Mouse (Mus musculus) brain, adult 2 months (tissue): ENCODE measurements around the gene Fbxo2.
"Not testable (repeated sequence)": the region's sequence is repeated elsewhere in the genome, so short reads cannot be mapped to it uniquely, and the experiment has no call there.

Experiments used
- DNase-seq: peaks from one replicate; pipeline ENCODE4 v3.0.0; 2011; ENCODE audit warnings: low read depth, low spot score

Gene Fbxo2

DNA sequence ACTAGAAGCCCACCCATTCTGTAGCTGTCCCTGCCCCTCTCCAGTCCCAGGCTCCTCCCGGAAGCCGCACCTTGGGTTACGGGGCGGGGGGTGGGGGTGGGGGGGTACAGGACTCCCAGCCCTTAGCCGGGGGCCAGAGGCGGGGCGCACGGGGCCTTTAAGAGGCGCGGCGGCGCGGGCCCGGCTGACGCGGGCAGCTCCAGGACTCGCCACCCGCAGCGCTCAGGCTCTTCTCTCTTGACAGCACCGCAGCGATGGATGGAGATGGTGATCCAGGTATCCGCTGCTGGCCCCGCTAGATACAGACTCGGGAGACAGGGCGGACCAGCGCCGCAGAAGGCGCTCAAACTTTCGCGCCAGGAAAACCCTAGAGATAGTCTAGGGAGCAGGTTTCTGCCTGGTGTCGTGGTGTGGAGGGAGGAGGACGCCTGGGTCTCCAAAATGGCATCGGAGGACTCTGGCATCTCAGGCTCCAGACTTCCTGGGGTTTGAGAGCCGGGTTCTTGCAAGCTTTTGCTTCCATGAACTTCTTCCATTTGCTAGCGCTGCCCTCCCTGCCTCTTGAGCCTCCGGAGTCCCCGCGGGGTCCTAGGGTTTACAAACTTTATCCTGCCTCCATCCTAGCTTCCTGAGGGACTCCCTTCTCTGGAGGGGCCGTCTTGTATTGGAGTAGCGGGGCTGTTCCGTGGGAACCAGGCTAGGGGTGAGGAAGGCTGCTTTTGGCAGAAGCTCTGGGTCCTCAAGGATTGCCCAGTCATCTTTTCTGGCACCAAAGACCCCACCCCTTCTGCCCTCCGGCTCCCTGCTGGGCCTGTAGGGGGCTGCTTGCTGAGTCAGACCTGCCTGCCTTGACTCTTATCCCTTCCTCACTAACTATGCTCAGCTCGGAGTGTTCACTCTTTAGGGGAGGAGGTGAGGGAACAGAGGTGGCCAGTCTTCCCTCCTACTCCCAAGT lies at the start of gene Fbxo2, which contains the start of gene Fbxo44:
Gene Fbxo2, plus strand, starts transcription at position 186 of the 955 bp plus-strand sequence.
Gene Fbxo44, minus strand, starts transcription at position 47 of the 955 bp plus-strand sequence.
- DNase-seq: peak; percentile 73

DNA sequence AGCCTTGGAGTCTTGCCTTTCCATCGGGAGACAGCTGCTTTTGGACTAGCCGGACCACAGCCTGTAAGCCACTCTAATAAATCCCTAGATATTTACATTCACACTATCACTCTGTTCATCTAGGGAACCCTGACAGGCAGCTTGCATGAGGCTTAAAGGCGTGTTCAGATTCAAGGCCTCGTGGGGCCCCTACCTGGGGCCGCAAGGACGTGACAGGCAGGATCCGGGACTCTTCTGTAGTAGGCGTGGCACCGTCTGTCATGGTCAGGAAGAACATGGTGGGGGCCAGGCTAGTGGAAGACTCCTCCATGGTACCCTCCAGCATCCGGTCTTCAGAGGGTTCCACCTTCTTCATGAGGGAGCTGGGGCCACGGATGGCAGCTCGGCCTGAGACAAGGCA lies 47.9 kb upstream of the Fbxo2 start:
- DNase-seq: no peak

DNA sequence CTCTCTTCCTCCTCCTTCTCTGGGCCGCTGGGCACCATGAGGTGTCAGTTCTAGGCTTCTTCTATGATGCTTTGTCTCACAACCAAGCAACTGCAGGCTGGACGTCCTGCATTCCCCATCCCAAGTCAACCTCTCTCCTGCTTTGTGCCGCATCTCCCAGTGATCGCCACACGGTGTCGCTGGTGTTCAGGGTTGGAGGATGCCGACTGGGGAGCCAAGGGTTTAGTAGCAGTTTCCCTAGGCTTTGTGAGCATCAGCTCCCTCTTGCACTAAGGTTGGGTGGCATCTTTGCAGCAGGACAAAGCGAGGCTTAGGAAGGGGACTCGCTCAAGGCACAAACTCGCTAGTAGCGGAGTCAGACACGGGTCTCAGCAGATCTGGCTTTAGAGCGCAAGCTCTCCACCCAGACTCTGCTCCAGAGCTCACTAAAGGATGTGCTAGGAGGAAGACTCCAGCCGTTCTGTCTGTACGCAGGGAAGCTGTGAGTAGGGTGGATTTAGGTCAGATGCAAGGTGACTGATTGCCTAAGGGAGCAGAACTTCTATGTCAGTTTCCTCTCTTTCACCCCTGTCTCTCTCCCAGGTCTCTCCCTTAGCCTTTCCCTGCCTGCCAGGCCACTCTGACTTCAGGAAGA lies 45.5 kb upstream of the Fbxo2 start:
- DNase-seq: peak; percentile 93

DNA sequence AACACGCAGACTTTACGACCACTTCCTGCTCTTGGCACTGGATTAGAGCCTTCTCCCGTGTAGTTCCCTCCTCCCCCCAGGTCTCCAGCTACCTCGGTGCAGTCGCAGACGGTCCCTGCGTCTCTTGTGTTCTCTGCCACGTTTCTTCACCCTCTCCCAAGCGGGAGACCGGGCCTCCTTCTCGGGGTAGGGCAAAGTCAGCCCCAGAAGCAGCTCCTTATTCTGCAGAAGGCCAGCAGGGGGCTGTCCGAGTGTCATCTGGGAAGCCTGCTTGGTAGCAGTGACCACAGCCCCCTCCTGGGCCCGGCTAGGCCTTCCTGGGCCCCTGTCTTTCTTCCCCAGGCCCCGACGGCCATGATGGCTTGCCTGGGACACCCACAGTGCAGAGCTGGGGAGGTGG lies 45.0 kb upstream of the Fbxo2 start:
- DNase-seq: no peak

DNA sequence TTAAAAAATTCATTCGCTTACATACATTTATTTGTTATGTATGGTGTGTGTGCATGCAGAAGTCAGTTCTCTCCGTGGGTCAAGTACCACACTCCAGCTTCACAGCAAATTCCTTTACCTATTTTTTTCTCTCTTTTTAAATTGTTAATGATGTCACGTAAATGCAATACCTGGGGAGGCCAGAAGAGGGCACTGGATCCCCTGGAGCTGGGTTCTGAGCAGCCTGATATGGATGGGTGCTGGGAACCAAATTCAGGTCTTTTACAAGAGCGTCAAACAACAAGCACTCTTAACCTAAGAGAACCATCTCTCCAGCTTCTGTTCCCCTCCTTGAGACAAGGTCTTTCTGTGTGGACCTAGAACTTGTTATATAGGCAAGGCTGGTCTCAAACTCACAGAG lies 43.8 kb upstream of the Fbxo2 start:
- DNase-seq: no peak

DNA sequence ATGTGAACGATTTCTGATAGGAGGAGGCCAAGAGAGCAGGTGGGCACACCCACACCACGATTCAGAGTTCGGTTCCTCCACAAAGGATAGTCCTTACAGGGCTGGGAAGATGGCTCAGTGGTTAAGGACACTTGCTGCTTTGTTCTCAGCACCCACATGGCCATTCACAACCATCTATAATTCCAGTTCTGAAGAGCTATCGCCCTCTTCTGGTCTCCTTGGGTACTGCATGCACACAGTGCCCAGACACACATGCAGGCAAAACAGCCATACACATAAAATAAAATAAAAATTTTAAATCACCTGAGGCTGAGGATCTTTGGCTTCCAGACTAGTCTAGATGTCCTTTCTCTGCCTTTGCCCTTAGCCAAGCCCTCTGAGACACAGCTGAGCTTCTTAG lies 43.0 kb upstream of the Fbxo2 start:
- DNase-seq: no peak

DNA sequence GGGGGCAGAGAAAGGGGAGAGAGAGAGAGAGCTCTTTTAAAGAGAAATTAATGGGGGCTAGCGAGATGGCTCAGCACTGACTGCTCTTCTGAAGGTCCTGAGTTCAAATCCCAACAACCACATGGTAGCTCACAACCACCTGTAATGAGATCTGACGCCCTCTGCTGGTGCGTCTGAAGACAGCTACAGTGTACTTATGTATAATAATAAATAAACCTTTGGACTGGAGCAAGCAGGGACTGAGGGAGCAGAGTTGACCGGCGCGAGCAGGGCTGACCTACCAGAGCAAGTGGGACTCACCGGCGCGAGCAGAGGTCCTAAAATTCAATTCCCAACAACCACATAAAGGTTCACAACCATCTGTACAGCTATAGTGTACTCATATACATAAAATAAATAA lies 40.8 kb upstream of the Fbxo2 start:
- not testable (repeated sequence) for DNase-seq

DNA sequence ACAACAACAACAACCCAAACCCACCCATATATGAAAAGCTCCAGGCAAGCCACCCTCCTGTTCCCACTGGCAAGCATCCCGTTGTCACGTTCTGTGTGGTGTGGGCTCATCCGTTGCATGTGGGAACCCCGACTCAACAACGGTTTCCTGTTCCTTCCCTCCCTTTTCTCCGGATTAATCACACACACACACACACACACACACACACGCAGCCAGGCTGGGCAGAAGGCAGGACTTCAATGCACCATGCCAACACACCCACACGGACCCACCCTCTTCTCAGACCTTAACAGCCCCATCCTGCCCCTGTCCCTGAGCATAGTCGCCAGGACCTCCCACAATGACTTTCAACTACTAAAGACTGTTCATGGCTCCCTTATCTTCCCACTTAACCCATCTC lies 39.9 kb upstream of the Fbxo2 start:
- DNase-seq: no peak

DNA sequence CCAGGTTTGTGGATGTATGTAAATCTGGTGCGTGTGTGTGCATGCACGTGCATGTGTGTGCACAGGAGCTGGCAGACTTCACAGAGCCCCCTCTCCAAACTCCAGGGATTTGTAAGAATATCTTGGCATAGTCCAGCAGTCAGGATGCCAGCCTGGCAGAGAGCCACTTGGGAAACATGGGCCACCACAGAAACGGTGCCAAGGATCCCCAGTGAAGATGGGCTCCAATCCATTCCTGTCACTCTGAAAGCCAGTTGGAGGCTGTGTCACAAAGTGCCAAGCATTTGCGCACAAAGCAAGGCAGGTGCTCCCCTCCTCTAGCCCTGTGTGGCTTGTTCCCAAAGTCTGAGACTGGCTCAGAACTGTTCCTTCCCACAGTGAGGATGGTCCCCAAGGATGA lies 39.1 kb upstream of the Fbxo2 start:
- DNase-seq: peak; percentile 67

DNA sequence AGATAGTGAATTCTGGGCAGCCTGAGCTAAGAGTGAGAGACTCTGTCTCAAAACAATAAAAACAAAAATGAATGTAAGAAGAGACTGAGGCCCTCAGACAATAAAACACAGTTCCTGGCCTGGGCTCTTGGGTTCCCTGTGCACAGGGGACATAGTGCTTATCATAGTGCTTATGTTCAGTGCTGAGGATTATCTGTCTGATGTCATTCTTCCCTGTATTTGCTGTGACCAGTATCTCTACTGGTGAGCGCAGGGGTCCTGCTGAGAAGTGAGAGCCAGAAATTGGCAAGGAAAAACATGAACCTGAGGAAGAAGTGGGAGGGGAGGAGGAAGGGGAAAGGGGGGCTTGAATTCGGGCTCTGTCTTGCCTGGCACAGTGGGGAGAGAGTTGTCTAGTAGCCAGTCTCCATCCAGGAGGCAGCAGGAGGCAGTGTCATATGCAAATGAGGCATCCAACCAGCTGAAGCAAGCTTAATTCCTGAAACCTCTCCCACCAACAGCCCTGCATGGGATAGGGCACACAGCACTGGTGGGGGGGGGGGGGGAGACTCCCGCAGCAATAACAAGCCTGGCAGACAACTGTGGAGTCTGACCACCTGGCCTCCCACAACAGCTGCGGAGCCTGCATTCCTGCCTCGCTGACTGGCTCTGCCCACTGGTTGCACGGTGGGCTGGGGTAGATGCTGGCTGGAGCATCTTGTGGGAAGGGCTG lies 38.3 kb upstream of the Fbxo2 start:
- no peak for DNase-seq

DNA sequence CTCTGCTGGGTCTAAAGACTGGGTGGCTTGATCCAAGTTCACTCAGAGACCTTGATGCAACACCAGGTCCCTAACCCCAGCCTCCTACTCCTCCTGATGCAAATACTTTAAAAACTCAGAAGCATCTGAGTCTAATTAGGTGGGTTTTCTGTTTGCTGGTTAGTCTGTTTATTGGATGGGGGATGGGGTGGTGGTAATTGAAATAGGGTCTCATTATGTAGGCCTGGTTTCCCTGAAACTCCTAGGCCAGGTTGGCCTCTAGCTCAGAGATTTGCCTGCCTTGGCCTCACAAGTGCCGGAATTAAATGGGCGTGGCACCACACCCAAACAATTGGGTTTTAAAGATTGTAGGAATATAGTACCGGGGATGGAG lies 37.7 kb upstream of the Fbxo2 start:
- DNase-seq: no peak

DNA sequence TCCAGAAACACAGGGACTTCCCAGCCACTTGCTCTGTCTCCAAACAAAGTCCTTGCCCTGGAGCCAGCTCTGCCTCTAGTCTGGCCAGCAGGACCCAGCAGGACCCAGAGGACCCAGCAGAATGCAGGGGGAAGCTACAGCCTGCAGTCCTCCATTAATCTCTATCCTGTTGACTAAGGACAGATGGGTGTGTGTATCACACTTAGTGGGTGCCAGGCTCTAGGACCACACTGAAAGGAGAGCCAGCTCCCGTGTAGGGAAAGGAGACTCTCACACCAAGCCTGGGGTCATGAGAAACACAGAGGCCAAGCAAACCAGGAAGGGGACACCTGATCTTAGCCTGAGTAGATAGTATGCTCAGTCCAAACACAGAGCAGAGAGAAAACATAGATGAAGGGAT lies 32.2 kb upstream of the Fbxo2 start:
- no peak for DNase-seq

DNA sequence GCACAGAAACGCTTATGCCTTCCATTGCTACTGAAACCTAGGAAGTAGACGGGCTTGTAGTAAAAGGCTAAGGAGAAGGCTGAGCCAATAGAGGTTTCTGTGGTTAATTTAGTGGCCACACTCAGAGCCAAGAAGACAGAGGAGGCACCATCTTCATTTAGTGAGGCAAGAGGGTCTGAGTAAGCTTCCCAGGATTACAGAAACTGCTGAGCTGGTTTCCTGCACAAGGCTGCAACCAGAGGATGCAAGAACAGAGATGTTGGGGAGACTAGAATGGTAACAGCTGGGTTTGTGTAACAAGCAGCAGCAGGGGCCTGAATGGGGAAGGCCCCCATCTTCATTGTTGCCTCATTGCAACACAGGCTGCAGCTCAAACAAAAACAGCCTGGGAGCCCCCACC lies 31.7 kb upstream of the Fbxo2 start:
- no peak for DNase-seq

DNA sequence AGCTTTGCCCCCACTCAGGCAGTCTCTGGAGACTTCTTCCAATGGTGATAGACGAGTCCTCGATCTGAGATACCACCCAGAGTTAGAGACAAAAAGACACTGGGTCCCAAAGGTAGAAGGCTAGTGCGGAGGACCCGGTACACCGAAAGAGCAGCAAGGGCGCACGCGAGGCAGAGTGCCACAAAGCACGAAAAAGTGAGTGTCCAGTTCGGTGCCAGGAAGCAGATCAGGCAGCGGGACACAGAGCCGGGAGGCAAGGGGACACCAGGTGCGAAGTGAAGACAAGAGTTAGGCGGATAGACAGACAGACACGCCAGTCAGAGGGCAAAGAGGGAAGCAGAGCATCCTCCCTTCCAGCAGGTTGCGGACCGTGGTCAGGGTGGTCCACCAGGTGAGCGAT lies 30.3 kb upstream of the Fbxo2 start, which contains the start of gene Mad2l2:
Gene Mad2l2, plus strand, starts transcription at position 252 of the 400 bp plus-strand sequence.
- DNase-seq: no peak

DNA sequence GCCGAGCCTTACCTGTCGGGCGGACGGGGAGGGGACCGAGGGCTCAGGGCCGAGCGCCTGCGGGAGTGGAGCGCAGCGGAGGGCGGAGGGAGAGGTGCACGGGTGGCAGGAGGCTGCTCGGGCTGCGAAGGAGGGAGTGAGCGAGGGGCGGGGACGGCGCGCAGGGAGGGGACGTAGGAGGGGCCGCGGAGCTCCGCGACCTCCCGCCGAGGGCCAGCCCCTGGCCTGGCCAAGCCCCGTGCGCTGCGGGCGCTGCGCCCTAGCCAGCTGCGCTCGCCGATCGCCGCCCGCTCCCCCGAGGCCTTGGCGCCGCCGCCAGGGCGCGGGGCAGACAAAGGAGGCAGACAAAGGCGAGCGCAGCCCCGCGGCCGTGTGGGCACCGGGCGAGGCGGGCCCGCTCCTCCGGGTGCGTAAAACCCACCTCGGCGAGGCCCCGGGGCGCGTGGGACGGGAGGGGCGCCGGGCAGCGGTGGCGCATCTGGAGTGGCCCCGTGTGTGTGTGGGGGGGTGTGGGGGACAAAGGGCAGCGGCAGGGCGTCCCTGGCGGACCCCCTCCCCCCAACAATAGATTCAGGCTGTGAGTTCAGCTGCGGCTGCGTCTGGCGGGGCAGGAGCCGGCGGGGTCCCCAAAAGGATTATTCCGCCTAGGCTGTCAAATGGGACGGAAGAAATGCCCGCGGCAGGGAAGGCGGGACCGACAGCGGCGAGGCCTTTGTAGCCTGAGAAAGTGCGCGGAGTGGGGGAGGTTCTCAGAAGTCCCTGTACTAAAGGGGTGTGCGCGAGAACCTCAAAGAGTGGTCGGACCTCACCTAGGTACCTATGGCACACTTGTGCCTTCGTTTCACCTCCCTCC lies 29.6 kb upstream of the Fbxo2 start, which contains the start of gene Draxin:
Gene Draxin, minus strand, starts transcription at position 138 of the 853 bp plus-strand sequence.
- no peak for DNase-seq

DNA sequence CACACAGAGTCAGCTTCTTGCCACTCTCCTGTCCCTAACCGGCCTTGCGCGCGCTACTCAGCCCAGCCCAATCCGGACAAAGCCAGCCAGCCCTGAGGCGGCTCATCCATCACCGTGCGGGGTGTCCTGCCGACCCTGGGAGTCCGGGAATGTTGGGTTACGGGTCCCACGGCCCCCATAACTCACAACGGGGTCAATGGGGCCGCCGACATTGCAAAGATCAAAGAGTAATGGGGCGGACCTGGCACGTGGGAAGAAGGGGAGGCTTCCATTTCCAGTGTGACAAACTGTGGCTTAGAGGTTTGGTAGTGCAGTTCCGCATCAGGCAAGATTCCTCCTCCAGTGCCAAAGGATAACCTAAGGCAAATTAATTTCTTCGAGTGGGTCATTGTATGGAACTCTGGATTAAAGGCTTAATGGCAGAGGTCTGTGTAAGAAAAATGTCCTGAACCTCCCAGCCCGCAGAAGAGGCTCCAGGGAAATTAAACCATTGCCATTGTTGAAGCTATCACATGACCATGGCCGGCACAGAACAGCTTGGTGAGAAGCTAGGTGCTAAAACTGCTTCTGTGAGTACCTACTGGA lies 28.8 kb upstream of the Fbxo2 start:
- DNase-seq: no peak

DNA sequence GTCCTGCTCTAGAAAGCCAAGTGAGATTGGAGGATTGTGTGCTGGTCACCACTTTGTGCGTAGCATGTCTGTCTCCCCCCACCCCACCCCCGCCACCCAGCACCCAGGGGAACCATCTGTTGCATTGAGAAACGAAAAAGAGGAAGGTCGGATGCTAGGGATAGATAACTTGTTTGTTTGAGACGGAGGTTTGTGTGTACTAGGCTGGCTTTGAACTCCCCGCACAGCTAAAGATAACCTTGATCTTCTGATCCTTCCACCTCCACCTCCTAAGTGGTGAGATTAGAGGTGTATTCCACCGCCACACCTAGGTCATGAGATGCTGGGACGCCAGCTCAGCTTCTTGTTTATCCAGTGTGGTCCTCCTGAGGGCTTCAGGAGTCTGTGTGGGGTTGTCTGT lies 25.4 kb upstream of the Fbxo2 start:
- no peak for DNase-seq

DNA sequence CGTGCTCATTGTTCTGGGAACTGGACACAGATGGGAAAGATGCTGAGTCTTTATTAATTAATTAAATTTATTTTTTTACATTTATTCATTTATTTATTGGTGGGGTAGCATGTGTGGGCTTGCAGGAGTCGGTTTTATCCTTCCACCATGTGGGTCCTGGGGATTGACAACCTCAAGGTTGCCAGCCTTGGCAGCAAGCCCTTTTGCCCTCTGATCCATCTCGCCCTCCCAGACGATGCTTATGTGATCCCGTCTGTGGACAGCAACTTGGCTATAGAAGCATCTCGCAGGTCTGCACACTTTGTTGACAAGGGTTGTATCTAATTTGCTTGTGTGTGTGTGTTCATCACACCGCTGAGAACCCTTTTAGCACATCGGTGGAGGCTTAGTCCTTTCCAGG lies 22.9 kb upstream of the Fbxo2 start:
- no peak for DNase-seq

DNA sequence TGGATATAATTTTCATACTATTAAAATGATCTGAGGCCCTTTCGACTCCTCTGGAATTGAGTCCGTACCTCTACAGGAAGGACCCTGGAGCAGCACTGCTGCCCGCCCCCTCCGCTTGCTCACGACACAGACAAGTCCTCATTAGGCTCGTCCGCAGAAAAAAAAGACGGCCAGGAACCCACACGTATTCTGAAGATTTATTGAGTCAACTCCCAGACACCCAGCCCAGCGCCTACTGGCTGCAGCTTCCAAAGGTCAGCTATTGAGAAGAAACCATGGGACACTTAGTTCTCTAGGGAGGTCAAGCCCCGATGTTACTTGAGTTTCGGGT lies 20.7 kb upstream of the Fbxo2 start:
- no peak for DNase-seq

DNA sequence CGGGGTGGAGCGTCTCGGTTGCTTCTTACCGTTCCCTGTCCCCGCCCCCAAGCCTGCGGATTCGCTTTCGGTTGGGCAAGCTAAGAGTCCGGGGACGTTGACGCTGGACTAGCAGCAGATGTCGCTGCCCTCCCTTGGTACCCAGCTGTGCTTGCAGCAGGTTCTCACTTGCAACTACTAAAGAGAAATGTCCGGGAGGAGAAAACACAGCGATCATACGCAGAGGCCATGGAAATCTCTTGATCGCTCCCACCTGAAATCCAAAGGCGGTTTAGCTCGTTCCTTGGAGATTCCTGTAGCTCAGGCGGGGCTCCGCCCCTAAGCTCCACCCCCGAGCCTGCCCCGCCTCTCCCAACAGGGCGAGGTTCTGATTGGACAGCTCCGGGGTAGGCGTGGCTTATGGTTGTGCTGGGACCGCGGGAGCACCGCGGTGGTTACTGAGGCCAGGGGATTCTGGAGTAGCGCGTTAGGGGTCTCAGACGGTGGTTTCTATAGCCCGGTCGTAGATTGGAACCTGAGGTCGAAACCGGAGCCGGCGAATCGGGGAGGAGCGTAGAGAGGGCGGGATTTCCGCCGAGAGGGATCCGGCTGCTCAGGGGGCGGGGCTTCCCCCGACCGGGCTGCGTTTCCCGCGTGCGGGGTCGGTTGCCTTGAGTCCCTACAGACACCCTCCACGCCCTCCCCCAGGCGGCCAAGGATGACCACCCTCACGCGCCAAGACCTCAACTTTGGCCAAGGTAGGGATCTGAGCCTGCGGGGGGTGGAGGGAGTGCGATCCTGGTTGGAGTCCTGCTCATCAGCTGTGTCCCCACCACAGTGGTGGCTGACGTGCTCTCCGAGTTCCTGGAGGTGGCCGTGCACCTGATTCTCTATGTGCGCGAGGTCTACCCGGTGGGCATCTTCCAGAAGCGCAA lies 20.1 kb upstream of the Fbxo2 start:
- peak; percentile 96 for DNase-seq
